Mouse (Mus musculus): Measurements from ENCODE around the gene Gatm.

DNA sequence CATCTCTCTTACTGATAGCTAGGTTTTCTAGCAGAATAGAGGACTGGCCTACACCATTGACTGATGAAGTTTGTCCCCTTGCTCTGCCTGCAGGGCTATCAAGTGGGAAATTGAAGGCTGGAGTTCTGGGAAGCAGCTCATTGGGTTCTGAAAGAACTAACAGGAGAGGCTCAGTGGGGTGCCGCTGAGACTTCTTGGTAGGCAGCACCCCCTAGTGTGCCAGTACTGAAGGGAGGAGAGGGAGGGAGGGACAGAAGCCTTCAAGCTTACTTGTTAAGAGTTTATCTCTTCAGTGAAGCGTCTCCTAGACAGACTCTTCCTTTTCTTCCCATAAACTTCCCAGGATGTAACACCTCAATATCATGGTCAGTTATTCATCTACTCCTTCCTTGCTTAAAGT, 52.8 kb downstream of the Gatm start:
- TF ChIP-seq TAL1 (IDR thresholded peaks at IDR 0.05; ENCODE audit: low read length) = no peak
- no peak for TF ChIP-seq GATA1 (IDR thresholded peaks at IDR 0.05; ENCODE audit: low read length)

Measured in erythroblast, embryonic 14.5 days (primary cell).